Mouse (Mus musculus) T-helper 17 cell (primary cell): ENCODE results near the gene Gramd1a.

Source experiments
- in situ Hi-C, 2 experiments: fragments of 300-600 bp; cut with MboI, MseI; formaldehyde crosslinking; loops; 1 replicate in 1 of 2; 2 replicates in 1 of 2; pipeline ENCODE4 v1.15.1; 2025; ENCODE audit warnings: high pct_unique_total_duplicates in 2 of 2

Gramd1a gene

DNA sequence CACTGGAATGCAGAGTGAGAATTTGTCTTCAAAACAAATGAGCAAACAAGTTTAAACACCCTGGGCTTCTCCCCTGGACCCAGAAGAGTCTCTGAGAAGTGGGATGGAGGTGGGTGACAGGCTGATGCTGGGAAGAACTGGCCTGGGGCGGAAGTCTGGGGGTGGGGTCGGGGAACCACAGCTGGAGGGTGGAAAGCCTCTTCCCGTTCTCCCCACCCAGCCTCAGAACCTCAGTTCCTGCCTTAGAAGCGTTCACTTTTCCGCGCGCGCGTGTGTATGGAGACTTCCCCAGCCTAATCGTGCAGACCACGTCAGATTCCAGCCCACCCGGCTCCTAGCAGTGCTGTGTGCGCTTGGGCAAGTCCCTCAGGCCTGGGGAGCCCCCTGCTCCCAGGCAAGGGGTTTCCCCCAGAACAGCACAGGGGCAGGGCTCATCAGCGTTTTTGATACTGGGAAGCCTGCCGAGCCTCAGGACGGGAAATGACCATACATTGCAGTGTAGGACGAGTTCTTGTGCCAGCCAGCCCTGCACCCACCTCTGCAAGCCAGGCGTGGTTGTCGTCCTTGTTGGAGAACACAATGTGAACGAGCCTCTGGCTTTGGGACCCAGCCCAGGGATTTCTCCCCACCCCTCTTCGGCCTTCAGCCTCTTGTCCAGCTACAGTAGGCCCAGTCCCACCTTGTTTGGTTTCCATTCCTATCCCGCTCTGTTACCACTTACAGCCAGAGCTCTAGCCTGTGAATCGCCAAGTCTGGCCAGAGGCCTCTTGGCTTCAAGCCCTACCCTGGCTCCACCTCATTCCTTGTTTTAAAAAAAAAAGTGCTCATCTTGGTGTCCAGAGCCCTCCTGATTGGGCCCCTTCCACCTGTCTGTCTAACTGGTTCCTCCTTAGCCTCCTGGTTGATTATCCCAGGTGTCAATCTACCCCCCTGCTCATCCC, 4.1 kb downstream of the Gramd1a start:
- in situ Hi-C loops, result no loop called here

GRCm38 (mm10) chr7:31150566-31151300, 5.0 kb downstream of the Gramd1a start:
- in situ Hi-C loops, result no loop called here

GRCm38 (mm10) chr7:31149751-31150565, 5.7 kb downstream of the Gramd1a start:
- in situ Hi-C loops, result no loop called here

- in situ Hi-C loops, result no loop called here
These were observed 6.4 kb downstream of the Gramd1a start for GRCm38 (mm10) chr7:31149271-31149670.

DNA sequence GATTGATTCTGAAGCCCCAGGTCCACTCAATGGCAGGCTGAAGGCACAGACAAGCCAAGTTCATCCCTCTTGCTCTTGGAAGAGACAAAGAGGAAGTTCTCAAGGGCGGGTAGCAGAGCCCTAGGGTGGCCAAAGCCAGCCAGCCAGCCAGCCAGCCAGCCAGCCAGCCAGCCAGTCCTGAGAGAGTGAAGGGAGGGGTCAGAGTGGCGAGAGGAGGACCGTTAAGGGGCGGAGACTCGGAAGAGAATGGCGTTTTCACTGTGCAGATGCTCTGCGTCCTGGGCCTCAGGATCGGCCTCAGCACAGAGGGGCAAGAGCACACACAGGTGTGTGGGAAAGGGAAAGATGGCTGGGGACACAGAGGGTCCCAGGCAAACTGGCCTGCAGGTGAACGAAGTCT, 6.9 kb downstream of the Gramd1a start:
- in situ Hi-C loops, result no loop called here

DNA sequence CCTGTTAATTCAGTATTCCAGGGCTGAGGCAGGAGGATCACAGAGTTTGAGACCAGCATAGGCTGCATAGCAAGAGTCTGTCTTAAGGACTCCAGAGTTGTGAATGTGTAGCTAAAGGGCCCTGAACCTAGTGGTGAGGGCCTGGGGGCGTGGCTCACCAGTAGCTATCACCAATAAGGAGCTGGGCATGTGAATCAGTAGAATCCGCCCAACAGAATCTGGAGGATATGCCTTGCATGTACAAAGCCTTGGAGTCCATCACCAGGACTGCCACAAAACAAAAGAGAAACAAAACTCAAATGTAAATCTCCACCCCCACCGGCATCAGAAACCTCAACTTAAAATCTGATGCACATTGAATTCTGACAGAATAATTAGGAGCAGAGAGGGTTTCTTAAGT, 7.6 kb downstream of the Gramd1a start:
- in situ Hi-C loops, result no loop called here

- in situ Hi-C loops, result no loop called here
These were observed 10.0 kb downstream of the Gramd1a start for GRCm38 (mm10) chr7:31145596-31146160.

DNA sequence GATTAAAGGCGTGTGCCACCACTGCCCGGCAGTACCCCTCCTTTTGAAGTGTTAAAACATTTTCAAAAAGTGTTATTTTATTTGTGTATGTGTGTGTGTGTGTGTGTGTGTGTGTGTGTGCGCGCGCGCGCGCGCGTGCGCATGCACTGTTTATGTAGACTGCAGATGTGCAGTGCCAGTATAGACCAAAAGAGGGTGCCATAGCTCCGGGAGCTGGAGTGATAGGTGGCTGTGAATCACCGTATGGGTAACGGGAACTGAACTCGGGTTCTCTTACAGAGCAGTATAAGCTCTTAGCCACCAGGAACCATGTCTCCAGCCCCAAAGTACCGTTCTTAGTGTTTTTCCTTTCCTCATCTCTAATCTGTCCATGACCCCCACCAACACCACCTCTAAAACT, 10.8 kb downstream of the Gramd1a start:
- in situ Hi-C loops, result loop anchor here in 1 of 2 experiments (5.0 kb wide), 1 partner anchor 32 kb away; no protein-coding TSS in a partner anchor

DNA sequence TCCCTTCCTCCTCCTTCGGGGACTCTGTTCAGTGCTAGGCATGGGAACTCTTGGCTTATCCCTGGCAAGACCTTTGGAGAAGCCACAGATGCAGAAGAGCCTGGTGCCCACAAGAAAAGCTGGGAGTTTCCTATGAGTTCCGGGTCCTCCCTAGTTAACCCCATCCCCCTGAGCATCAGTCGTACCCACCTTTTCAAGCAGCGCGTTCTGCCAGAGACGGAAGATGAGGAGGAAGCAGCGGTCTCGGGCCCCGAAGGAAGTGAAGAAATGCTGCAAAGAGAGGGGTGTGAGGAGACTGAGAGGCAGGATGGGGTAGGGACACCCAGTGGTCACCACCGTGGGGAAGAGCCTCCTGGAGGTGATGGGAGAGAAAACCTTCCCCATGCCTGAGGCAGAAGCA, 14.8 kb downstream of the Gramd1a start:
- in situ Hi-C loops, result loop anchor here in 1 of 2 experiments (5.0 kb wide), 1 partner anchor 36 kb away; no protein-coding TSS in a partner anchor

GRCm38 (mm10) chr7:31140302-31140701, 15.4 kb downstream of the Gramd1a start:
- in situ Hi-C loops, result loop anchor here in 1 of 2 experiments (5.0 kb wide), 1 partner anchor 37 kb away; no protein-coding TSS in a partner anchor

- in situ Hi-C loops, result loop anchor here in 1 of 2 experiments (5.0 kb wide), 1 partner anchor 38 kb away; no protein-coding TSS in a partner anchor
These were observed 15.9 kb downstream of the Gramd1a start for GRCm38 (mm10) chr7:31139765-31140164.

DNA sequence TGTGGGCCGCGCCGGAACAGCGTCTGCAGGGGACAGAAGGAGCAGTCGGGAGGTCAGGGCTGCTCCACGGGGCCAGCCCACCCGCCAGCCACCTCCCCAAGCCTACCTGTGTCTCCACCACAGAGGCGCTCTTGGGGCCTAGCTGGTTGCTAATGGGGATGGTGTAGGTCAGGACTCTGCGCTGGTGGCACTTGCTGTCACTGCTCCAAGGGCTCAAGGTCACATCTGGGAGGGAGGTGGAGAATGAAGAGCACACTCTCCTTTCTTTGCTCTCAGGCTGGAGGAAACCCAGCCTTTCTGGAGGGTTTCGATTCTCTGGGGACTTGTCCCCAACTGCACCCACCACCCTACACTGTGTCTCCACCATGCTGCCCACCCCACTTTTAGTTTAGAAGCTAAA, 20.0 kb downstream of the Gramd1a start:
- in situ Hi-C loops, result no loop called here

DNA sequence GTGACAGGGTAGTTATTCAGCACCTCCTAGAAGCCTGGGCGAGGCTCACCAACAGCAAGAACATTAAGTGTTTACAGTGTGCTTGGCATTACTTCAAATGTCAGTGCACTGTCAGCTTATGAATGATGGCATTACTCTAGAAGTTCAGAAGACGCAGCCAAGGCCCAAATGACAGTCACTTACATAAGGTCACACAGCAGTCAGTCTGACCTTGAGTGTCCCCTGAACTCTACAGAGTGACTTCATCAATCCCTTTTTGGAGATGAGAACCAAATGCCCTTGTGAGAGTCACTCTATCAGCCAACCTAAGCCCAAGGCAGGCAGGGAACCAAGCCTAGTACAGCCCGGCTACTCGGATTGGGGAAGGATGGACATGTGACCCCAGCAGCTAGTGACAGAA, 23.8 kb downstream of the Gramd1a start:
- in situ Hi-C loops, result loop anchor here in 1 of 2 experiments (5.0 kb wide), 1 partner anchor 45 kb away; no protein-coding TSS in a partner anchor

GRCm38 (mm10) chr7:31130841-31131240, 24.9 kb downstream of the Gramd1a start:
- in situ Hi-C loops, result loop anchor here in 1 of 2 experiments (5.0 kb wide), 1 partner anchor 46 kb away; no protein-coding TSS in a partner anchor

GRCm38 (mm10) chr7:31130197-31130596, 25.5 kb downstream of the Gramd1a start:
- in situ Hi-C loops, result loop anchor here in 1 of 2 experiments (5.0 kb wide), 1 partner anchor 47 kb away; no protein-coding TSS in a partner anchor

- in situ Hi-C loops, result loop anchor here in 1 of 2 experiments (10.0 kb wide), 1 partner anchor 47 kb away; no protein-coding TSS in a partner anchor
These were observed 27.5 kb downstream of the Gramd1a start for GRCm38 (mm10) chr7:31128157-31128705.

DNA sequence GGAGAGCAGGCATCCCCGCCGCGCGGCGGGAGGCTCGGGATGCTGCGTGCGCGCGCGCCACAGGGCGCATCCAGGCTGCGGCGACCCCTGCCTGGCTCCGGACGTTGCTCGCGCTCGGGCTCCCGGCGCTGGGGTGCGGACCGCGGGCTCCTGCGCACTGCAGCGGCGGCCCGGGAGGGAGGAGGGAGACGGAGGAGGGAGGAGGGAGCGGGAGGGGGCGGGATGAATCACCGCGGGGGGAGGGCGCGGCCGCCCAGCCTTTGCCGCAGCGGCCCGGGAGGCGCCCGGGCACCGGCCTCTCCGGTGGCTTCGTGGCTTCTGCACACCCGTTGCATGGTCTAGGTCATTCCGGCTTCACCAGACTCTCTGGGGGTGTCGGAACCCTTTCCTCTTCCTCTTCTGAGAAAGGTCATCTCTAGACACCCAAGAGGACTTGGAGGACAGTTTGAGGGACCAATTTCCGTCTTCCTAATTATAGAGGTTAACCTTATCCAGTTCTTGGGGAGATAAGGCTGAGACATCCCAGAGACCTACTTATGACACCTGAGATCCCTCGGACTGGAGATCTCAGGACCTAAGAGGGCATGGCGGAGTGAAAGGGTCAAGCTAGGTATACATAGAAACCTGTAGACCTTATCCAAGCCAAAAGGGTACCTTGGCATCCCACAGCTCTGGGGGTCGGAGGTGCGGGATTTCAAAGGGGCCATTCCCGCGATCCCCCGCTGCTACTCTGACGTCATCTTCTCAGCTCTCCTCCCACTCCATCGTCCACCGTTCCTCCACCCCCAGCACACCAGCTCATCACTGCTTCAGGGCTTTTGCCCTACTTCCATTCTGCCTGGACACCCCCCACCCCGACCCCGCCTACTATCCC, 28.6 kb downstream of the Gramd1a start, which contains the start of gene Scn1b:
TSS of gene Scn1b (minus strand) at position 153 of the 874 bp plus-strand sequence.
- in situ Hi-C loops, result loop anchor here in 1 of 2 experiments (10.0 kb wide), 1 partner anchor 48 kb away; no protein-coding TSS in a partner anchor

- in situ Hi-C loops, result loop anchor here in 1 of 2 experiments (10.0 kb wide), 1 partner anchor 49 kb away; no protein-coding TSS in a partner anchor
These were observed 29.4 kb downstream of the Gramd1a start for GRCm38 (mm10) chr7:31126211-31126751.

- in situ Hi-C loops, result loop anchor here in 1 of 2 experiments (10.0 kb wide), 1 partner anchor 50 kb away; no protein-coding TSS in a partner anchor
These were observed 30.6 kb downstream of the Gramd1a start for GRCm38 (mm10) chr7:31125116-31125515.
